8 mouse cellular contexts compared by ENCODE assay signal in genomic region chr2:27426406-27426854, GRCm38 (mm10). TPM values are rescaled to one million over a fixed set of nuclear protein-coding genes. Genes with fewer than 3 reads are reported as not detected.
DNase-seq lines count a peak whose midpoint lies in the region; ATAC-seq and TF ChIP-seq lines count a peak whose summit lies in the region.

No protein-coding gene starts in this region.

- peaks cover 10% of the 10 kb centered on the region for H3K4me1 ChIP-seq in bone marrow macrophage, adult 2 months (ENCODE audit: control insufficient read depth, insufficient read depth, low read length)
- 0 out of 2 replicates have a peak, but pooled peaks cover 15% of the 10 kb centered on the region for H3K4me1 ChIP-seq in kidney, postnatal 0 days (replicated peaks; ENCODE audit: insufficient read depth, low read length)
- H3K4me1 ChIP-seq in midbrain, embryonic 10.5 days = peaks cover 65% of the 10 kb centered on the region

- peak overlapping the region; percentile 80 for H3K9ac ChIP-seq in kidney, postnatal 0 days (ENCODE audit: low read depth, low read length)

- TF ChIP-seq POLR2A in bone marrow macrophage, adult 2 months (IDR thresholded peaks at IDR 0.05; ENCODE audit: borderline replicate concordance, low read depth, low read length) = no peak

- intact Hi-C loops in gastrocnemius, postnatal 14 days (cut with DNase I; ENCODE audit: low total_unique reads) = no loop called here

- H3K9me3 ChIP-seq in kidney, postnatal 0 days (replicated peaks; ENCODE audit: low read length) = no peaks in the 10 kb centered on the region
- no peaks in the 10 kb centered on the region for H3K9me3 ChIP-seq in midbrain, embryonic 10.5 days (replicated peaks)

- WGBS in kidney, postnatal 0 days = under 1% methylated on average over 64 of the region's 64 CpGs
- WGBS in midbrain, embryonic 10.5 days = under 1% methylated on average over 52 of the region's 64 CpGs

- TF ChIP-seq CTCF in bone marrow macrophage, adult 2 months (IDR thresholded peaks at IDR 0.05; ENCODE audit: low read depth, low read length) = no peak
- no peak for TF ChIP-seq CTCF in kidney, postnatal 0 days (IDR thresholded peaks at IDR 0.05; ENCODE audit: low read depth)

- no peaks in the 10 kb centered on the region for H3K36me3 ChIP-seq in kidney, postnatal 0 days (ENCODE audit: insufficient read depth, low read length)
- H3K36me3 ChIP-seq in midbrain, embryonic 10.5 days = peaks cover 18% of the 10 kb centered on the region

- peak overlapping the region; percentile 87 for H3K4me2 ChIP-seq in kidney, postnatal 0 days (ENCODE audit: low read length)

- DNase-seq in ovary, adult 18-20 months (ENCODE audit: low spot score) = peak; percentile 57
- no peak for DNase-seq in ovary, postnatal 14 days (ENCODE audit: low spot score)
- DNase-seq in gastrocnemius, postnatal 14 days = peak; percentile 56
- DNase-seq in kidney, postnatal 0 days (ENCODE audit: low spot score) = no peak
- DNase-seq in midbrain, embryonic 10.5 days (ENCODE audit: low spot score) = no peak
- no peak for DNase-seq in Muller cell, postnatal 12 days (ENCODE audit: inconsistent ontology term)
- DNase-seq in retina, postnatal 1 day = no peak

- peak overlapping the region; percentile 38 for H3K27ac ChIP-seq in bone marrow macrophage, adult 2 months (ENCODE audit: insufficient read depth, low read depth, low read length)
- H3K27ac ChIP-seq in kidney, postnatal 0 days = peak overlapping the region; percentile 82
- H3K27ac ChIP-seq in midbrain, embryonic 10.5 days (replicated peaks) = peak overlapping the region; percentile 98

- ATAC-seq in kidney, postnatal 0 days (replicated peaks; ENCODE audit: low FRiP score, low read depth) = peak; percentile 37

- peak overlapping the region; percentile 92 for H3K4me3 ChIP-seq in bone marrow macrophage, adult 2 months (ENCODE audit: insufficient read depth, low read length)
- peak overlapping the region; percentile 77 for H3K4me3 ChIP-seq in kidney, postnatal 0 days (replicated peaks; ENCODE audit: low read depth, low read length)
- peak overlapping the region; percentile 94 for H3K4me3 ChIP-seq in midbrain, embryonic 10.5 days

- no peaks in the 10 kb centered on the region for H3K27me3 ChIP-seq in kidney, postnatal 0 days (ENCODE audit: insufficient read depth, low read length)
- no peaks in the 10 kb centered on the region for H3K27me3 ChIP-seq in midbrain, embryonic 10.5 days (ENCODE audit: low read depth, poor library complexity, severe bottlenecking)

RNA-seq across cellular contexts. Expression of gene Vav2, which starts 0.4 kb away (rescaled TPM):
- 13.4 and 16.3 TPM in 2 replicates for polyA plus RNA-seq in bone marrow macrophage, adult 2 months (2012; ENCODE audit: insufficient read depth, insufficient read length, missing spikeins)
- total RNA-seq in gastrocnemius, postnatal 14 days (2021) = 1 to 10 TPM; 3.2 to 4.0 TPM
- polyA plus RNA-seq in kidney, postnatal 0 days (2015; fragmentation: Nextera tagmentation; extraction: Ambion mirVana) = 4.7 and 5.6 TPM in 2 replicates
- polyA plus RNA-seq in midbrain, embryonic 10.5 days (2016; fragmentation: Nextera tagmentation; extraction: Ambion mirVana) = 11.4 and 13.3 TPM in 2 replicates

RNA-seq across cellular contexts. Expression of gene Brd3os, which starts 15.7 kb away (rescaled TPM):
- 1.2 and 3.1 TPM in 2 replicates for polyA plus RNA-seq in bone marrow macrophage, adult 2 months (2012; ENCODE audit: insufficient read depth, insufficient read length, missing spikeins)
- 1 to 10 TPM in 1 of 2 experiments, under 1 TPM in 1; 1.00 to 1.4 TPM for total RNA-seq in gastrocnemius, postnatal 14 days (2021)
- polyA plus RNA-seq in kidney, postnatal 0 days (2015; fragmentation: Nextera tagmentation; extraction: Ambion mirVana) = 10.2 TPM in 2 replicates
- polyA plus RNA-seq in midbrain, embryonic 10.5 days (2016; fragmentation: Nextera tagmentation; extraction: Ambion mirVana) = 9.2 and 11.9 TPM in 2 replicates

Comparison
In these comparisons a context has a peak if more than half of its experiments do, and no peak if none do; other contexts are left out.
1. DNase-seq: peak in ovary, adult 18-20 months (single experiment) and gastrocnemius, postnatal 14 days (single experiment); none in ovary, postnatal 14 days (single experiment), kidney, postnatal 0 days (single experiment), midbrain, embryonic 10.5 days (single experiment), Muller cell, postnatal 12 days (single experiment) and retina, postnatal 1 day (single experiment).
2. H3K27ac ChIP-seq: peak in every context shown above with its lines; median percentile 98 in midbrain, embryonic 10.5 days; 82 in kidney, postnatal 0 days; 38 in bone marrow macrophage, adult 2 months.
3. Peak in every context shown above with its lines, with median percentiles within 50 percentile points of each other: H3K4me3 ChIP-seq.